Mouse (Mus musculus): ENCODE measurements around the gene Olfr358. TPM values are rescaled to one million over a fixed set of nuclear protein-coding genes. Genes with fewer than 3 reads are reported as not detected.

The Olfr358 gene
- polyA plus RNA-seq (2014; fragmentation: Illumina TruSeq; extraction: RNeasy Lipid Tissue Mini Kit (QIAGEN cat#74804); ENCODE audit: low read depth, low replicate concordance) = not detected

DNA sequence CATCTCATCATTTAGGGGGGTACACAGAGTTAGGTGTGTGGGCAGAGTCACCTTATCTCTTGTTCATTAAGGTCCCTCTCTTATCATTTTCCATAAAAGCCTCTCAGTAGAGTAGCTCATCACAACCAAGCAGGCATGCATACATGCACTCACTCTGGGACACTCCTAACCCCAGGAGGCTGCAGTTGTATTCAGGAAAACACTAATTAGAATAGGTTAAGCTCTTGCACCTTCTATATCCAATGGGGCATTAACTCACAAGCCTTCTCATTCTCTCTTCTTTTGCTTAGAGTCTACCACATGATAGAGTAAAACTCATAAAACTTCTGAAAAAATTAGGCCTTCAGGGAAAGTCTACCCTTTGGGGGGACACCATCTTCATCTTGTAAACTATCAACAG is at the start of gene Olfr358:
Gene Olfr358, minus strand, starts transcription at position 101 of the 400 bp plus-strand sequence.

DNA sequence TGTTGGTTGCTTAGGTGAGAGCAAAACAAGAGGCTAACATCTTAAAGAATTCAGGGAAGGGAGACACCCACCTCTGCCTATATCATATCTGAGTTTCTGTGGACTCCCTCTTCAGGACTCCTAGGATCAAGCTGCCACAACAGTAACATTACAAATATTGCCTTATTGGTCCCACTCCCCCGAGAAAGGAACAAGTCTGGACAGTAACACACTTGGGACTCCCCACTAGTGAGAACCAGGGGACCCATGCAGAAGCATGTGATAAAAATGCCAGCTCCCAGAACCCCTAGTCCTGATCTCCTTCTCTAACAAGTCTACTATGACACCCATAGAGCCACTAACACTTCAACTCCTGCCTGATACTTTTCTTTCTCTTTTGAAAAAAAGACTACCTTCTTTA is 15.6 kb downstream of the Olfr358 start, which contains the start of gene Olfr357:
Gene Olfr357, plus strand, starts transcription at position 301 of the 400 bp plus-strand sequence.

Other genes starting within 250 kb of the Olfr358 start
- not detected for gene Olfr348, start 225.1 kb downstream of the Olfr358 start, polyA plus RNA-seq (2014; fragmentation: Illumina TruSeq; extraction: RNeasy Lipid Tissue Mini Kit (QIAGEN cat#74804); ENCODE audit: low read depth, low replicate concordance)
- gene Olfr50, start 218.8 kb downstream of the Olfr358 start, polyA plus RNA-seq (2014; fragmentation: Illumina TruSeq; extraction: RNeasy Lipid Tissue Mini Kit (QIAGEN cat#74804); ENCODE audit: low read depth, low replicate concordance) = not detected
- gene Olfr3, start 192.3 kb downstream of the Olfr358 start, polyA plus RNA-seq (2014; fragmentation: Illumina TruSeq; extraction: RNeasy Lipid Tissue Mini Kit (QIAGEN cat#74804); ENCODE audit: low read depth, low replicate concordance) = not detected
- gene Olfr350, start 163.0 kb downstream of the Olfr358 start, polyA plus RNA-seq (2014; fragmentation: Illumina TruSeq; extraction: RNeasy Lipid Tissue Mini Kit (QIAGEN cat#74804); ENCODE audit: low read depth, low replicate concordance) = not detected
- gene Olfr351, start 146.7 kb downstream of the Olfr358 start, polyA plus RNA-seq (2014; fragmentation: Illumina TruSeq; extraction: RNeasy Lipid Tissue Mini Kit (QIAGEN cat#74804); ENCODE audit: low read depth, low replicate concordance) = not detected
- gene Olfr352, start 140.9 kb downstream of the Olfr358 start, polyA plus RNA-seq (2014; fragmentation: Illumina TruSeq; extraction: RNeasy Lipid Tissue Mini Kit (QIAGEN cat#74804); ENCODE audit: low read depth, low replicate concordance) = not detected
- gene Olfr353, start 116.4 kb downstream of the Olfr358 start, polyA plus RNA-seq (2014; fragmentation: Illumina TruSeq; extraction: RNeasy Lipid Tissue Mini Kit (QIAGEN cat#74804); ENCODE audit: low read depth, low replicate concordance) = not detected
- gene Olfr354, start 103.7 kb downstream of the Olfr358 start, polyA plus RNA-seq (2014; fragmentation: Illumina TruSeq; extraction: RNeasy Lipid Tissue Mini Kit (QIAGEN cat#74804); ENCODE audit: low read depth, low replicate concordance) = not detected
- gene Olfr355, start 80.4 kb downstream of the Olfr358 start, polyA plus RNA-seq (2014; fragmentation: Illumina TruSeq; extraction: RNeasy Lipid Tissue Mini Kit (QIAGEN cat#74804); ENCODE audit: low read depth, low replicate concordance) = not detected
- gene Olfr356, start 72.2 kb downstream of the Olfr358 start, polyA plus RNA-seq (2014; fragmentation: Illumina TruSeq; extraction: RNeasy Lipid Tissue Mini Kit (QIAGEN cat#74804); ENCODE audit: low read depth, low replicate concordance) = not detected
- not detected for gene Olfr357, start 15.5 kb downstream of the Olfr358 start, polyA plus RNA-seq (2014; fragmentation: Illumina TruSeq; extraction: RNeasy Lipid Tissue Mini Kit (QIAGEN cat#74804); ENCODE audit: low read depth, low replicate concordance)
- gene Olfr360, start 56.4 kb upstream of the Olfr358 start, polyA plus RNA-seq (2014; fragmentation: Illumina TruSeq; extraction: RNeasy Lipid Tissue Mini Kit (QIAGEN cat#74804); ENCODE audit: low read depth, low replicate concordance) = not detected
- gene Olfr361, start 80.0 kb upstream of the Olfr358 start, polyA plus RNA-seq (2014; fragmentation: Illumina TruSeq; extraction: RNeasy Lipid Tissue Mini Kit (QIAGEN cat#74804); ENCODE audit: low read depth, low replicate concordance) = not detected
- gene Olfr362, start 108.6 kb upstream of the Olfr358 start, polyA plus RNA-seq (2014; fragmentation: Illumina TruSeq; extraction: RNeasy Lipid Tissue Mini Kit (QIAGEN cat#74804); ENCODE audit: low read depth, low replicate concordance) = not detected
- gene Olfr364-ps1, start 130.0 kb upstream of the Olfr358 start, polyA plus RNA-seq (2014; fragmentation: Illumina TruSeq; extraction: RNeasy Lipid Tissue Mini Kit (QIAGEN cat#74804); ENCODE audit: low read depth, low replicate concordance) = not detected
- not detected for gene Olfr365, start 178.9 kb upstream of the Olfr358 start, polyA plus RNA-seq (2014; fragmentation: Illumina TruSeq; extraction: RNeasy Lipid Tissue Mini Kit (QIAGEN cat#74804); ENCODE audit: low read depth, low replicate concordance)
- not detected for gene Olfr366, start 202.2 kb upstream of the Olfr358 start, polyA plus RNA-seq (2014; fragmentation: Illumina TruSeq; extraction: RNeasy Lipid Tissue Mini Kit (QIAGEN cat#74804); ENCODE audit: low read depth, low replicate concordance)